Mouse (Mus musculus) hindbrain, embryonic 13.5 days (tissue): ENCODE data around the gene Ankrd39. TPM values are rescaled to one million over a fixed set of nuclear protein-coding genes. Genes with fewer than 3 reads are reported as not detected.

ENCODE experiments used
- ATAC-seq: fragments of 200-750 bp; cut with Nextera tagmentation; 2 replicates; pipeline ENCODE4 v1.8.0; 2017; ENCODE audit warnings: moderate TSS enrichment; ENCODE audit not compliant: low FRiP score
- H3K27ac ChIP-seq: fragments of 300-500 bp; sonication (generic); 2 replicates; pipeline ENCODE4 v1.5.1; 2015; ENCODE audit warnings: inconsistent platforms, mild to moderate bottlenecking, moderate library complexity
- H3K27me3 ChIP-seq: fragments of 300-500 bp; sonication (generic); 2 replicates; pipeline ENCODE4 v1.6.1; 2015; ENCODE audit warnings: mild to moderate bottlenecking, inconsistent platforms
- H3K36me3 ChIP-seq: fragments of 300-500 bp; sonication (generic); 2 replicates; pipeline ENCODE4 v1.6.1; 2015; ENCODE audit warnings: mild to moderate bottlenecking, inconsistent platforms
- H3K4me1 ChIP-seq: fragments of 300-500 bp; sonication (generic); replicated peaks from 2 replicates; pipeline ENCODE4 v1.6.1; 2015; ENCODE audit warnings: inconsistent platforms
- H3K4me2 ChIP-seq: fragments of 300-500 bp; sonication (generic); 2 replicates; pipeline ENCODE4 v1.6.1; 2015; ENCODE audit warnings: inconsistent platforms, mild to moderate bottlenecking, moderate library complexity
- H3K4me3 ChIP-seq: fragments of 300-500 bp; sonication (generic); 2 replicates; pipeline ENCODE4 v1.5.1; 2015; ENCODE audit warnings: mild to moderate bottlenecking, inconsistent platforms
- H3K9ac ChIP-seq: fragments of 300-500 bp; sonication (generic); 2 replicates; pipeline ENCODE4 v1.6.1; 2015; ENCODE audit warnings: mild to moderate bottlenecking, inconsistent platforms
- H3K9me3 ChIP-seq: fragments of 300-500 bp; sonication (generic); 2 replicates; pipeline ENCODE4 v1.6.1; 2016; ENCODE audit warnings: inconsistent platforms
- WGBS: fragments of 180-500 bp; shearing (Covaris S2); methylation state at CpG from one replicate; pipeline ENCODE4 v1.1.7; 2015; 5-methylcytosine and 5-hydroxymethylcytosine counted together
- polyA plus RNA-seq: library from polyadenylated mRNA; unstranded; fragments of >200 nt; fragmentation: Nextera tagmentation; extraction: Ambion mirVana; gene quantifications from 2 replicates; pipeline ENCODE4 v1.2.1, GENCODE M21; 2015

Ankrd39 gene
- polyA plus RNA-seq, 1 experiment from 2014 or later = 22.4 TPM

GRCm38 (mm10) chr1:36558031-36558993 is 11.1 kb upstream of the Ankrd39 start, which contains the start of gene Sema4c:
Sema4c (minus strand) TSS chr1:36558349.
- under 1% methylated on average over 68 of the region's 69 CpGs for WGBS
- H3K36me3 ChIP-seq = peaks cover 21% of the 10 kb centered on the region
- H3K4me2 ChIP-seq = peak within 1 kb of the TSS; percentile 100
- peaks cover 40% of the 10 kb centered on the region for H3K4me1 ChIP-seq
- H3K9ac ChIP-seq = peak within 1 kb of the TSS; percentile 100
- H3K4me3 ChIP-seq = peak within 1 kb of the TSS; percentile 97
- H3K27ac ChIP-seq = peak within 1 kb of the TSS; percentile 100
- H3K9me3 ChIP-seq = no peaks in the 10 kb centered on the region
- H3K27me3 ChIP-seq = peaks cover 18% of the 10 kb centered on the region; the same call in 1 of the 2 replicates
- ATAC-seq = peak; percentile 62

DNA sequence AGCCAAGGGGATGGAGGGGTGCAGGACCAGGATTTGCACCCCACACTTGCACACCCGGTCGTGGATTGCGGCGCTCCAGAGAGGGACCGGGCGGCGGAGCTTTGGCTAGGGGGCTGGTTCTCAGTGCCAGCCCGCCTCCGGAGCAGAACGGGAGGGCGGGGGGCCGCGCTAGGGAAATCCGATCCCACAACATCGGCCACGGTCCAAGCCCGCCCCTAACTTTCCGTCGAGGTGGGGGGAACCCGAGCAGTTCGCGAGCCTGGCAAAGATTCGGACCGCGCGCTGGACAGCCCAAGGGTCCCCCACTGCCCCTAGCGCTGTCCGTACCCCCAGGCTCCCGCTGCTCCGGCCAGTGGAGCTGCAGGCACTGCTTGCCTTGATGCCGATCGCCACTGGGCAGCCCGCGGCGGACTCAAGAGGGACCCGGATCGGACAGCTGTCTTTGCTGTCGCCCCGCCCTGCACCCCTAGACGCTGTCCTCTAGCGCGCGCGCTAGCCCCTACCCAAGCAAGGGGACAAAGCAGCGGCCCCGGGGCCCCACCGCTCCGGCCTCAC is 10.3 kb upstream of the Ankrd39 start:
- Histone ChIP-seq H3K36me3 (peaks cover 29% of the 10 kb centered on the region), H3K9ac (peak overlapping the region; percentile 100), H3K4me1 (peaks cover 40% of the 10 kb centered on the region), H3K27ac (peak overlapping the region; percentile 100), H3K27me3 (peaks cover 12% of the 10 kb centered on the region; the same call in 1 of the 2 replicates), H3K9me3 (no peaks in the 10 kb centered on the region), H3K4me3 (peak overlapping the region; percentile 97), H3K4me2 (peak overlapping the region; percentile 100)
- ATAC-seq = peak; percentile 61
- WGBS = under 1% methylated on average over 48 of the region's 48 CpGs

DNA sequence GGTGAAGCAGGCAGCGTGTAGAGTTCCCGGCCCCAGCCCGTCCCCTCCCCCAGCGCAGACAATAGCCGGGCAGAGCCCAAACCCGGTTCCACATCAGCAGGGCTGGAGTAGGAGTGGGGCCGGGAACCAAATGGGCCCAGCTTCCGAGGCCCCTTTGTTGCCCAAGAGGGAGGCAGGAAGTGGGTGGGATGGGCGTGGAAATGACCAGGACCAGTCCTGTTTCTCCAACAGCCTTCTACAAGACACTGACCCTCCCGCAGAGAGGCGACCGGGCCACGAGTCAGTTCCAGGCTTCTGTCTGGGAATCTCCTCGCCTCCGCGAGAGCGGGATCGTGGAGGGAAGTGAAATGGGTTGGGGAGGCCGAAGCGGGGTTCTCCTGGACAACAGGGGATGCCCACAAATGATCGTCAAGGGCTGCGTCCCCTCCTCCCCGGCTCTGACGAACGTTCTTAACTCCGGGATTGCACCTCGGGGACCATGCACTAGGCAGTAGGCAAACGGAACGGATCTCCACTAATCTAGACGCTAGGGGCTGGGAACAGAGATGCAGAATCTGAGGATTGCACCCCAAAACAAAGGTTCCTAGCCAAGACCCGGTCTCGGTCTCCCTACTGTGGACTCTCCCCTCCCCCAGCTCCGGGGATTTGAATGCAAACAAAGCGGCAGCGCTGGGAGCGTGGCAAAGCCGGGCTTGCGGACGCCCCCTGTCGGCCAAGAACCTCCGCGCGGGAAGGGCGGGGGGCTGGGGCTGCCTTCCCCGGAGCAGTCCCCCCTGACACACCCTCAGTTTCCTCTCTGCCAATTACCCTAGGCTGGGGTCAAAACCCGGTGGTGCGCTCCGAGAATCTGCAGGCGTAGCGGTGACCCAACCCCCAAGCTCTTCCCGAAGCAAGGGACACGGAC is 9.6 kb upstream of the Ankrd39 start:
- under 1% methylated on average over 49 of the region's 52 CpGs for WGBS
- H3K4me3 ChIP-seq = peak overlapping the region; percentile 97
- H3K4me1 ChIP-seq = peaks cover 41% of the 10 kb centered on the region
- peak overlapping the region; percentile 100 for H3K9ac ChIP-seq
- peak overlapping the region; percentile 100 for H3K27ac ChIP-seq
- ATAC-seq = peak; percentile 78
- H3K9me3 ChIP-seq = no peaks in the 10 kb centered on the region
- peak overlapping the region; percentile 100 for H3K4me2 ChIP-seq
- peaks cover 12% of the 10 kb centered on the region; the same call in 1 of the 2 replicates for H3K27me3 ChIP-seq
- H3K36me3 ChIP-seq = peaks cover 36% of the 10 kb centered on the region

DNA sequence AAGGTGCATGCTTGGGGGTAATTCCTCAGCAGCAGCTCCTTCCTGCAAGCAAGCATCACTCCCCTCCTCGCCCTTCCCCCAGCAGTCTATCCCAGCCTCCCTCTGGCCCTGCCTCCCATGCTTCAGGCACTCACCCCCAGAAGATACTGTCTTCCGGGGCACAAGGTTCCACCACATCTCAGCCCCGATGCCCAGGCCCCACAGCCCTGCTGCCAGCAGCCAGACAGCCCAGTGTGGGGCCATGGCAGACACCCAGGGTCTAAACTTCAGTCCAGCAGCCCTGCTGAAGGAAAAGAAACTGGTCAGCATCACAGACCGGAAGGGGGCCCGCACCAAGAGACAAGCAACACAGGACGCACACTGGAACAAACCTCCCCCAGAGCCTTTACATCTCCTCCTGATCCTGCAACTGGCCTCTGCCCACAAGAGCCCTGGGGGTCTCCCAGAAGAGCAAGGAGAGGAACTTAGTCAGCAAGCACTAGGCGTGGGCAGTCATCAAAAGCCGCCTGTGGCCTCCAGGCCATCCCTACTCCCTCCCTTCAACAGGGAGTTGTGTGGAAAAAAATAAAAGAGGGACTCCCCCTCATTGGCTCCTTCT is 8.7 kb upstream of the Ankrd39 start:
- 5% methylated on average over 8 of the region's 8 CpGs for WGBS
- no peak for ATAC-seq

GRCm38 (mm10) chr1:36554633-36555399 is 7.6 kb upstream of the Ankrd39 start:
- peak overlapping the region; percentile 100 for H3K9ac ChIP-seq
- peak overlapping the region; percentile 100 for H3K27ac ChIP-seq
- WGBS = 70% methylated on average over 21 of the region's 21 CpGs
- H3K4me1 ChIP-seq = peaks cover 52% of the 10 kb centered on the region
- H3K4me2 ChIP-seq = peak overlapping the region; percentile 100
- no peak for ATAC-seq
- peak overlapping the region; percentile 97 for H3K4me3 ChIP-seq
- H3K36me3 ChIP-seq = peaks cover 56% of the 10 kb centered on the region
- no peaks in the 10 kb centered on the region for H3K9me3 ChIP-seq
- H3K27me3 ChIP-seq = peaks cover 6% of the 10 kb centered on the region; the same call in 1 of the 2 replicates

More for the DNA sequence above, 8.7 kb upstream of the Ankrd39 start:
- Histone ChIP-seq H3K9me3 (no peaks in the 10 kb centered on the region), H3K27me3 (peaks cover 8% of the 10 kb centered on the region; the same call in 1 of the 2 replicates), H3K4me2 (peak overlapping the region; percentile 100), H3K4me3 (peak overlapping the region; percentile 97), H3K4me1 (peaks cover 48% of the 10 kb centered on the region), H3K36me3 (peaks cover 45% of the 10 kb centered on the region), H3K9ac (peak overlapping the region; percentile 100), H3K27ac (peak overlapping the region; percentile 100)

DNA sequence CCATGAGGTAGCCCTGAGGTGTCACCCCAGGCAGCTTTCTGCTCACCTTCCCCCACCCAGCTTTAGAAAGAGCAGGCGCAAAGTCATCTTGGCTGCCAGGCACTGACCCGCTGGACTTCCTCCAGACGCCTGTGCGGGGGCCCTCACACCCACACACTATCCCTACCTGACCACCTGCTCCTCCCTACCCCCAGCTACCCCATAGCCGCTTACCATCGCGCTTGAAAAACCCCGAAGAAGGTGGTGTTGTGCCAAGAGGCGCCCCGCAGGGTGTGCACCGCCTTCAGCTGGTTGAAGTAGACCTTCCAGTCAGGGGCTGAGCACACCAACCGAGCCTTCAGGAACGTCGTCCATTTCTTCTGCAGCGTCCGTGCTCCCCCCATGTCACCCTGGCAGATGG is 5.3 kb upstream of the Ankrd39 start:
- ATAC-seq = no peak
- Histone ChIP-seq H3K9ac (no peak overlapping the region), H3K4me1 (peaks cover 62% of the 10 kb centered on the region), H3K36me3 (peaks cover 75% of the 10 kb centered on the region), H3K27me3 (no peaks in the 10 kb centered on the region), H3K4me3 (no peak overlapping the region), H3K9me3 (no peaks in the 10 kb centered on the region), H3K27ac (no peak overlapping the region), H3K4me2 (no peak overlapping the region)
- 91% methylated on average over 16 of the region's 16 CpGs for WGBS

DNA sequence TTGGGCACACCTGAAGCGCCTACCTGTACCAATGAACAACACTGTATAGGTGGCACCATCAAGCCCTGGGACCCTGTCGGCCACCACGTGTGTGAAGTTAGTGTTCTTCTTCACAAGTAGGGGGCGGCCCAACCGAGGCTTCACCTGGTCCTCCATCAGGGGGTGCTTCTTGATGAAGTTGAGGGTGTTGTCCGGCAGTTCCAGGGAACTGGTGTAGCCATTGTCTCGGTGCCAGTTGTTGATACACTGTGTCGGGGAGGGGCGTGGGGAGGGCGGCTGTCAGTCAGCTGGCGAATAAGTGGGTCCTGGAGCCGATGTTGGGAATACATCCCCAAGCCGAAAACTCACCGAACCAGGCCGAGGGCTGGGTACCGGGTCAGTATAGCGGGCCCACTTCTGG is 4.7 kb upstream of the Ankrd39 start:
- no peaks in the 10 kb centered on the region for H3K27me3 ChIP-seq
- WGBS = 90% methylated on average over 17 of the region's 17 CpGs
- ATAC-seq = no peak
- H3K9ac ChIP-seq = 0 out of 2 replicates have a peak overlapping the region, but pooled peaks have one; percentile 24
- no peaks in the 10 kb centered on the region for H3K9me3 ChIP-seq
- no peak overlapping the region for H3K4me3 ChIP-seq
- peaks cover 64% of the 10 kb centered on the region for H3K4me1 ChIP-seq
- no peak overlapping the region for H3K4me2 ChIP-seq
- no peak overlapping the region for H3K27ac ChIP-seq
- peaks cover 75% of the 10 kb centered on the region for H3K36me3 ChIP-seq

DNA sequence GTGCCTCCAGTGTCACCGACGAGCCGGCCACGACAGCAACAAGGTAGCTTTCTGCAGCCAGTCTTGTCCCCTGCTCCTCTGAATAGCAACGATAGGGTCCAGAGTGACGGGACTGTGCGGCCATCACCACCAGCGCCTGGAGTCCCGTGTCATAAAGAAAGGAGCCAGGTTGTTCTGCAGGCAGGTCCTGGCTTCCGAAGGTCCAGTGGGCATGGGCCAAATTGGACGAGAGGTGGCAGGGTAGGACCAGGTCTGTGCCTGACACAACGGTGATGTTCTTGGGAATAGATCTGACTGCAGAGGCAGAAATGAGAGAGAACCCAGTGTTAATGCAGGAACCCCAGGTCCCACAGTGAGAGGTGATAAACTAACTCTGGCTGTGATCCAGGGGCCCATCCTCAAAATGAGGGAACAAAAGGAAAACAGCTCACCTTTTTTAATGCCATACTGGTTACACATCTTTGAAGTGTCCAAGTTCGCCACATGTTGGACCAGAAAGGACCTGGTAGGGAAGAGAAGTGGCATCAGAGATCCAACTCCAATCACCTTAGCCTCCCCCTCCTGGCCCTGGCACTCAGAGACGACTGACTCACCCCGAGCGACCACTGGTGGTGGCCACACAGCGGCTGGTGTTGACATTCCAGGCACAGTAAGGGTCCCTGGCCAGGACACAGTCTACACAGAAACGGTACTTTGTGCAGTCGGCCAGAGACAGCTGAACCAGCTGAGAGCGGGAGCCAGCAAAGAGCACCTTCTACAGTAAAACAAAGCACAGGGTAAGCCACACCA is 3.0 kb upstream of the Ankrd39 start:
- peaks cover 73% of the 10 kb centered on the region for H3K36me3 ChIP-seq
- no peak overlapping the region for H3K4me3 ChIP-seq
- no peak overlapping the region for H3K27ac ChIP-seq
- no peaks in the 10 kb centered on the region for H3K9me3 ChIP-seq
- no peak overlapping the region for H3K4me2 ChIP-seq
- WGBS = 79% methylated on average over 20 of the region's 20 CpGs
- H3K4me1 ChIP-seq = peaks cover 71% of the 10 kb centered on the region
- H3K9ac ChIP-seq = peak overlapping the region; percentile 51; the same call in 1 of the 2 replicates
- H3K27me3 ChIP-seq = no peaks in the 10 kb centered on the region
- no peak for ATAC-seq

- peaks cover 66% of the 10 kb centered on the region for H3K36me3 ChIP-seq
- no peaks in the 10 kb centered on the region for H3K9me3 ChIP-seq
- 87% methylated on average over 18 of the region's 18 CpGs for WGBS
- ATAC-seq = no peak
- no peak overlapping the region for H3K4me3 ChIP-seq
- H3K4me2 ChIP-seq = 0 out of 2 replicates have a peak overlapping the region, but pooled peaks have one; percentile 13
- peaks cover 63% of the 10 kb centered on the region for H3K4me1 ChIP-seq
- H3K27ac ChIP-seq = no peak overlapping the region
- H3K27me3 ChIP-seq = no peaks in the 10 kb centered on the region
- peak overlapping the region; percentile 51; the same call in 1 of the 2 replicates for H3K9ac ChIP-seq
Observed at GRCm38 (mm10) chr1:36549491-36549890, 2.2 kb upstream of the Ankrd39 start.

DNA sequence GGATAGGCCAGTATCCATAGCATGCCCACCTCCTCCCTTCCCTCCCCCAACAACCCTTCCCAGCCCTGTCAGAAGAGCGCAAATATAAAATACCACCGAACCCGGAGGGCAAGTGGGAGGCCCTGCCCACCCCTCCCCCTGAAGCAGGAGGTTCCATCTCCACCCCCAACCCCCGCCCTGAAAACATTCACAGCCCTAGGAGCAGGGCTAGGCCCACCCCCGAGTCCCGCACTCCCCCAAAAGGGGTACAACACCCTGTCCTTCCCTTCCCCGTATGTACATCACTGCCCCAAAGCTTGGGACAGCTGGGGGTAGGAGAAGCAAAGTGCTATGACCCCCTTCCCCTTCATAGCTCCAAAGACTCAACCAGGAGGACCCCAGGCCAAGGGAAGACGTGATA is 1.5 kb upstream of the Ankrd39 start:
- Histone ChIP-seq H3K27me3 (no peaks in the 10 kb centered on the region), H3K4me2 (no peak overlapping the region), H3K9me3 (no peaks in the 10 kb centered on the region), H3K36me3 (peaks cover 58% of the 10 kb centered on the region), H3K9ac (peak overlapping the region; percentile 51; the same call in 1 of the 2 replicates), H3K27ac (no peak overlapping the region), H3K4me1 (peaks cover 60% of the 10 kb centered on the region), H3K4me3 (no peak overlapping the region)
- no peak for ATAC-seq
- 54% methylated on average over 8 of the region's 8 CpGs for WGBS
